Mouse (Mus musculus): ENCODE measurements at regions not wholly inside any gene's neighbourhood (a gene's known extent, or its start where the extent isn't known, plus 50 kb on each side); places are given as distances from the start of the nearest gene placed in this dataset.

DNA sequence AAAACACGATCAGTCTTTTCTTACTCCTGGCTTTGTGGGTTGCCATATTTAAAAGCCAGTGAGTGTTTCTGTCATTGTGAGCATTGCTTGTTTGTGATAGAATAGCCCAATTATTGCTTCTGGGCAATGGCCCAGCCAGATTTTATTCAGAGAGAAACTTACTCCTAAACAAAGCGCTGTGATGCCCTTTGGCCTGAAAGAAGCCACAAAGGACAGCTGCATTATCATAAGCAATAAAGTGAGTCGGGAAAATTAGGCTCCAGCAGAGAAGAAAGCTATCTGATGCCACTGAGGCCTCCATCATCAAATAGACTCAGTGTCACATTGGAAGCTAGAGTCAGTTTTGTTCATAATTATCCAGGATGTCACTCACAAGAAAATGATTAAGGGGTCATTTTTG is 644.9 kb upstream of the Tle4 start:
- Histone ChIP-seq H3K4me3 (replicated peaks) (no peak overlapping the region), H3K36me3 (no peaks in the 10 kb centered on the region)
- 43% methylated on average over 3 of the region's 3 CpGs for WGBS

DNA sequence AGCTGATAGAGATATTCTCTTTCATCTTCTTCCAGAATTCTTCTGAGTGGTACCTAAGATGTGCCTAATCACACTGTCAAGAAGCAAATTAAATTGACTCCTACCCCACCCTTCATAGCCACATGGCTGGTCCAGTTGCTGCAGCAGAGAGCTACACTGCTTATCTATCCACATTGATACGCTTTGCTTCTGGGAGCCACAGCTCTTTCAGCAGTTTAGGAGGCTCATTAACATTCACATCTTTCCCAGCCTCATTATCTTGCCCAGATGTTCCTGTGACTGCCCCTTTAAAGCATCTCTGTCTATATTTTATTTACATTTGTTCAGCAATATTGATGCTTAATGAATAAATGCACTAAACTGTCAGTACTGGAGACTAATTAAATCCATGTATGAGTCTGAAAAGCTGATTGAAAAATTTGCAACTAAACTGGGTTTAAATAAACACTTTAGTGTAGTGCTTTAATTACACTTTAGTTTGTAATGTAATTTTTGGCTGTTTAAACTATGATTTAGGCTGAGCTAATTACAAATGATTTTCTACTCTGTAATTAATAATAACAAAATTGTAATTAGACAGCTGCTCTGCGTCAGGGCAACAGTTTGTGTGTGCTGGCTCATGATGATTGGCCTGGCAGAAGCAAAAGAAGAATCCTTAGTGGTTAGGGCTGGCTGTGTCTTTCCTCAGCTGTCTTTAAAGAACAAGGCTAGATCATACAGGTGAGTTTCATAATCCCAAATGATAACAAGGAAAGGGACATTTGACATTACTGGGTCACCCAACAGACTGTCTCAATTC is 632.5 kb upstream of the Tle4 start:
- H3K9me3 ChIP-seq: no peaks in the 10 kb centered on the region
- H3K27ac ChIP-seq: no peak overlapping the region
- H3K27me3 ChIP-seq: no peaks in the 10 kb centered on the region
- H3K4me2 ChIP-seq (replicated peaks): no peak overlapping the region
- H3K36me3 ChIP-seq: no peaks in the 10 kb centered on the region
- H3K9ac ChIP-seq (replicated peaks): no peak overlapping the region
- no peak overlapping the region for H3K4me3 ChIP-seq (replicated peaks)
- WGBS: 55% methylated on average over 2 of the region's 2 CpGs
- peak; percentile 43; the same call in 1 of the 2 replicates for ATAC-seq
- H3K4me1 ChIP-seq (replicated peaks): peaks cover 4% of the 10 kb centered on the region; the same call in 1 of the 2 replicates

More for the DNA sequence above, 644.9 kb upstream of the Tle4 start:
- no peak overlapping the region for H3K27ac ChIP-seq
- H3K27me3 ChIP-seq: no peaks in the 10 kb centered on the region
- H3K9ac ChIP-seq (replicated peaks): no peak overlapping the region
- H3K4me2 ChIP-seq (replicated peaks): no peak overlapping the region
- H3K9me3 ChIP-seq: no peaks in the 10 kb centered on the region
- ATAC-seq: no peak
- 0 out of 2 replicates have a peak, but pooled peaks cover 4% of the 10 kb centered on the region for H3K4me1 ChIP-seq (replicated peaks)

DNA sequence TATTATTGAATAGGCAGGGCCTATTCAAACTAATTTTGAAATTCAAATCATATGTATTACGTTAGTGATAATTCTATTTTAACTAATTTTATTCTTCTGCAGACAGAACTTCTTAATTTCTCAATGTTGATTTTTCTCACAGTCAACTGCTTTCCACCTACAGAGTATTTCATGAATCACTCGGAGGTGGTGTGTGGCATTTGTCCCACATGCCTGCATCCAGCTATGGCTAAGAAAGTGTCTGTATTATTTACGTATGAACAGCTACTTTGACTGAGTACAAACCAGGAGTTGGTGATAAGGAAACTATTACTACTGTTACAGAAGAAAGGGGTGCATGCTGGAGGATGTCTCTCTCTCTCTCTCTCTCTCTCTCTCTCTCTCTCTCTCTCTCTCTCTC is 619.5 kb upstream of the Tle4 start:
- 86% methylated on average over 3 of the region's 3 CpGs for WGBS
- no peak for ATAC-seq
- Histone ChIP-seq H3K9ac (replicated peaks) (no peak overlapping the region), H3K27me3 (no peaks in the 10 kb centered on the region), H3K4me2 (replicated peaks) (no peak overlapping the region), H3K36me3 (no peaks in the 10 kb centered on the region), H3K4me1 (replicated peaks) (no peaks in the 10 kb centered on the region), H3K4me3 (replicated peaks) (no peak overlapping the region), H3K9me3 (no peaks in the 10 kb centered on the region), H3K27ac (no peak overlapping the region)

DNA sequence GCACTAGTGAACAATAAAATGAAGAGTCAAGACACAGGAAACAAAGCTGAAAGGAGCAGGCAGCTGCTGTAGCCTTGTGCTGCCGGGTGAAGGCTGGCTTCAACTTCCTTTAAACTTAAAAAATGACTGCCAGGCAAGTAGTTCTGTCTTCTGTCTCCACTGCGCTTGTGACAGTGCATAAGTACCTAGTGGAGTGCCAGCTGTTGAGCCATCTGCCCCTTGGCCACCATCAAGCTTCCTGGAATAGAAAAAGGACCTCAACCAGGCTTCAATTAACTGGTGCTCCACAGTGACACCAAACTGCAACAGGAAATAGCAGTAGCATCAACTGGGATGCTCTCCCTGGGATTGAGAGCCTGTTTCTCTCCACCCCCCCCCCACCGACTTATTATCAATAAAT is 616.8 kb upstream of the Tle4 start:
- ATAC-seq: no peak
- no peak overlapping the region for H3K27ac ChIP-seq
- WGBS: 76% methylated on average over 3 of the region's 3 CpGs
- no peaks in the 10 kb centered on the region for H3K4me1 ChIP-seq (replicated peaks)
- H3K36me3 ChIP-seq: no peaks in the 10 kb centered on the region
- H3K4me2 ChIP-seq (replicated peaks): no peak overlapping the region
- H3K9ac ChIP-seq (replicated peaks): no peak overlapping the region
- H3K4me3 ChIP-seq (replicated peaks): no peak overlapping the region
- H3K27me3 ChIP-seq: no peaks in the 10 kb centered on the region
- H3K9me3 ChIP-seq: no peaks in the 10 kb centered on the region

DNA sequence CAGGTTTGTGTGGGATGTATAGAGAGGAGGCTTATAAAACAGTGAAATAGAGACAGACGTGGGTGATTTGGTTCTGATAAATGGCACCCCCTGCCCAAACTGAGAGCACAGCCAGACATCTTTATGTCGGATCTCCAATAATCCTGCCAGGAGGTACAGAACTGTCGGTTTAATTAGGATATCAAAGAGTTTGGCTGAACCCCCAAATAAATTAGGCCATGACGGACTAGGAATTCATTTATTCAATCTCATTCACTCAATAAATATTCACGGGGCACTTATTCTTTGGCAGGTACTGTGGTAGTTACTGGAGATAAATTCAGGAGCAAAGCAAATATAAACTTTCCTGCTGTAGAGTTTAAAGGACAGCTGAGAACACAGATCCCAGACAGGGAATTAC is 615.0 kb upstream of the Tle4 start:
- H3K4me1 ChIP-seq (replicated peaks): no peaks in the 10 kb centered on the region
- no peaks in the 10 kb centered on the region for H3K9me3 ChIP-seq
- no peak for ATAC-seq
- H3K9ac ChIP-seq (replicated peaks): no peak overlapping the region
- no peak overlapping the region for H3K4me3 ChIP-seq (replicated peaks)
- H3K36me3 ChIP-seq: no peaks in the 10 kb centered on the region
- H3K27ac ChIP-seq: no peak overlapping the region
- H3K4me2 ChIP-seq (replicated peaks): no peak overlapping the region
- H3K27me3 ChIP-seq: no peaks in the 10 kb centered on the region
- WGBS: 38% methylated on average over 5 of the region's 5 CpGs

DNA sequence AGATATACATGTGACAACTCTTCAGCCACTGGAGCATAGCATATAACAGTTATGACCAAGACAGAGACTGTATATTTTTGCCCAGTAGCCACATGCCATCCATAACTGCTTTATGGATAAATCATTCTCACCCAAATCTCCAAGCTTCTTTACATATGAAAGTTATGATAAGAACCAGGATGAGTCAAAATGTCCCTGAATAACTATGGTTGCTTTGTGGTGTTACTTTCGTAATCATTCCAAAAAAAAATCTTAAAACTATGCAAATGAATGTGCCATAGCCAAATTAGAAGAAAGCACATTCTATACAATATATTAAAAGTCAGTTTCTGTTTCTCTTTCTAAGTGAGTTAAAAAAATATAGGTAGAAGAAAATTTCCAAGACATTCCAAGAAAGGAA is 605.2 kb upstream of the Tle4 start:
- no peaks in the 10 kb centered on the region for H3K9me3 ChIP-seq
- no peak overlapping the region for H3K4me2 ChIP-seq (replicated peaks)
- no peak overlapping the region for H3K27ac ChIP-seq
- no peak overlapping the region for H3K4me3 ChIP-seq (replicated peaks)
- H3K36me3 ChIP-seq: no peaks in the 10 kb centered on the region
- no peaks in the 10 kb centered on the region for H3K27me3 ChIP-seq
- H3K9ac ChIP-seq (replicated peaks): no peak overlapping the region
- ATAC-seq: no peak
- 93% methylated on average over 1 of the region's 1 CpGs for whole genome bisulfite sequencing
- H3K4me1 ChIP-seq (replicated peaks): peaks cover 20% of the 10 kb centered on the region

DNA sequence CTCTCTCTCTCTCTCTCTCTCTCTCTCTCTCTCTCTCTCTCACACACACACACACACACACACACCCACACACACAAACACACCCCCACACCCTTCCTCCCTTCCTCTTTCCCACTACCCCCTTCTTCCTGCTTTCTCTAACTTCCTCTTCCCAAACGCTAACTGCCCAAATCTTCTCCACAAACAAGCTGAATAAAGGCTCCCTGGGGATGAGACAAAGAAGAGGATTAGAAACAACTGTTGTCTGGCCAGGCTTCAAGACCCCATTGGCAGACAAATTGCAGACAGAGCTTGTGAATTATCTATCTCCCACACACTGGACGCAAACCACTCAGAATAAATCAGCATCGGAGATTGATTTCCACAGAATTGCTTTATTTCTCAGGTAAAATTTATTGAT is 603.4 kb upstream of the Tle4 start:
- H3K9ac ChIP-seq (replicated peaks): no peak overlapping the region
- H3K4me1 ChIP-seq (replicated peaks): peaks cover 20% of the 10 kb centered on the region
- H3K27me3 ChIP-seq: no peaks in the 10 kb centered on the region
- no peak overlapping the region for H3K4me3 ChIP-seq (replicated peaks)
- ATAC-seq: peak; percentile 48; the same call in 1 of the 2 replicates
- 10% methylated on average over 3 of the region's 3 CpGs for WGBS
- no peak overlapping the region for H3K4me2 ChIP-seq (replicated peaks)
- H3K9me3 ChIP-seq: no peaks in the 10 kb centered on the region
- no peaks in the 10 kb centered on the region for H3K36me3 ChIP-seq
- H3K27ac ChIP-seq: peak overlapping the region; percentile 40; the same call in 1 of the 2 replicates

DNA sequence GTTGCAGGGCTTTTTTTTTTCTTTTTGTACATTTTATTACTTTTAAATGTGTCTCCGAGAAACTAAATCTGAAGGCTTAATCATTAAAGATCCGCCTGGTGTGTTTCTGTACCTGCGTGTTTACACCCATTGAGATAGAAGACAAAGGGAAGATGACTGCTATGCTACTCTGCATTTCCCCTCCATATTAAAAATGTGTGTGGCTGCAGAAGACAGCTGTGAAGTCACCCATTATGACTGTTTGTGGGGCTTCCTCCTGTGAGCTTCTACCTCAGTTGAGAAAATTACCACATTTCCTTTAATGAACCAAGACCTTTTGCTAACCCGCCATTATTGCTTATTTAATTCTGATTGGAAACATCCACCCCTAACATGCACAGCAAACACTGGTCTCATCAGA is 602.9 kb upstream of the Tle4 start:
- no peak overlapping the region for H3K4me2 ChIP-seq (replicated peaks)
- no peaks in the 10 kb centered on the region for H3K27me3 ChIP-seq
- no peak overlapping the region for H3K9ac ChIP-seq (replicated peaks)
- H3K4me1 ChIP-seq (replicated peaks): peaks cover 20% of the 10 kb centered on the region
- H3K27ac ChIP-seq: peak overlapping the region; percentile 40
- H3K36me3 ChIP-seq: no peaks in the 10 kb centered on the region
- no peaks in the 10 kb centered on the region for H3K9me3 ChIP-seq
- H3K4me3 ChIP-seq (replicated peaks): no peak overlapping the region
- 51% methylated on average over 4 of the region's 4 CpGs for WGBS
- peak; percentile 65; the same call in 1 of the 2 replicates for ATAC-seq

DNA sequence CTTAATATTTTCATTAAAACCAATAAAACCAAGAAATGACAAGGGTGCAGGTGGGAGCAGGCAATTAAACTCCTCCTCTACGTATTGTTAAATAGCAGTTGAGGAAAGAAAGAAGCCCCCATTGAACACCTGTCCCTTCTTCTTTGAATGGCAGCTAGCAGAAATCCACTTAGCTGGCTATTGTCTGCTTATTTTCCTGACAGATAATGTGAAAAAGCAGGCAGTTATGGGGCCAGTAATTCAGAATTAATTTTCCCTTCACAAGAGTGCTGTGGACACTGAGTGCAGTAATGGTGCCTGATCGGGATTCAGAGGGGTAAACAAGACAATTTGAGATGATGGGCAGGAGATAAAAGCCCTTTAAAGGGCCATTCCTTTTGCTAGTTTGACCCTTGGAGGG is 602.5 kb upstream of the Tle4 start:
- Histone ChIP-seq H3K4me3 (replicated peaks) (no peak overlapping the region), H3K4me2 (replicated peaks) (no peak overlapping the region), H3K4me1 (replicated peaks) (peaks cover 20% of the 10 kb centered on the region), H3K9me3 (no peaks in the 10 kb centered on the region), H3K9ac (replicated peaks) (no peak overlapping the region), H3K27me3 (no peaks in the 10 kb centered on the region), H3K27ac (peak overlapping the region; percentile 40), H3K36me3 (no peaks in the 10 kb centered on the region)
- 10% methylated on average over 2 of the region's 2 CpGs for WGBS
- peak; percentile 66; the same call in 1 of the 2 replicates for ATAC-seq

DNA sequence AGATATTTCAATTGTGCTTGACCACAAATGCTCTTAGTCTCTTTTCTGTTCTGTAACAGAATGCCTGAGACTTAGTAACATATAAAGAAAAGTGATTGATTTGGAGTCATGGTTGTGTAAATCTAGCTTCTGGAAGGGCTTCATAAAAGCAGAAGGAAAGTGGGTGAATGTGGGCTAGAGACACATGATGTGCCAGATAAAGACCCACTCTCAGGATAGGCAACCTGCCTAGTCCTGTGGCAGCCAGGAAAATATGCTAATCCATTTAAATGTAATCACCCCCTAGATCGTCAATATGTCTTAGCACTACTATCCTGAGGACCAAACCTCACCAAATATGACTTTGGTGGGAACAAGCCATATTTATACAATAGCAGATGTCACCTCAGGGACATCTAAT is 601.8 kb upstream of the Tle4 start:
- no peak for ATAC-seq
- no peaks in the 10 kb centered on the region for H3K9me3 ChIP-seq
- no peaks in the 10 kb centered on the region for H3K27me3 ChIP-seq
- H3K27ac ChIP-seq: no peak overlapping the region; the same call in 1 of the 2 replicates
- H3K36me3 ChIP-seq: no peaks in the 10 kb centered on the region
- H3K4me3 ChIP-seq (replicated peaks): no peak overlapping the region
- no peak overlapping the region for H3K4me2 ChIP-seq (replicated peaks)
- H3K9ac ChIP-seq (replicated peaks): no peak overlapping the region
- 41% methylated on average over 1 of the region's 1 CpGs for WGBS
- peaks cover 20% of the 10 kb centered on the region for H3K4me1 ChIP-seq (replicated peaks)

DNA sequence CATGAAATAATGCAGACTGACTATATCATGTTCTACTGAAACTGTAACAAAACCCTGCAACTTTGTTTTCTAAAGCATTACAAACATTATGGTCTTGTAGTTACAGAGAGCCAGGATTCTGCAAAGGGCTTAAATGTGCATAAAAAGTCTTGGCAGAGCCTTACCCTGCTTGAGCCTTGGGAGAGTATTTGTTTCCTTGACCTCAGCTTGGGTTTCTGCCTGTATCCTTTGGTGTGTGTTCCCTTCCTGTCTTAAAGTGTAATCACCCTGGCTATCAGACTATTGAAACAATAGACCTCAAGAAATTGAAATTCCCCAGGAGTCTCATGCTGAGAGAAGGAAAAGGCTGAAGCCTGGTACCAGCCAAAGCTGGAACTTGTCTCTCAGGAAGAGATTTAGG is 577.4 kb upstream of the Tle4 start:
- no peaks in the 10 kb centered on the region for H3K27me3 ChIP-seq

DNA sequence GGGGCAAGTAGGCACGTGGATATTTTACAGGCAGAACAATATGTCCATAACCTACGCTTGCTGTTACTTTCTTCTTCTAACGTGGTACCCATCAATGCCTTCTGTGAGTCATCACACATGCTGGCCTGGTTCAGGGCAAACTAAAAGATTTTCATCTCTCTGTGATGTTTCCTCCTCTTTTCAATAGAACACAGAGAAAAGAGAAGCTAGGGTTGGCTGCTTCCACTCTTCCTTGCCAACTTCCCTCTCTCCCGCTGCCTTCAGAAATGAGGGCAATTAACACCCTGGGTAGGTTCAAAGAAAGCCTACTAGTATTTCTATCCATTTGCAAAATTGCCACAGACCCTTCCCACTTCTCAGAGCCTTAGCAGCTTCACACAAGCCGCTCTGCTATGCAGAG is 575.5 kb upstream of the Tle4 start:
- no peaks in the 10 kb centered on the region for H3K36me3 ChIP-seq
- no peaks in the 10 kb centered on the region for H3K9me3 ChIP-seq
- no peak overlapping the region for H3K4me2 ChIP-seq (replicated peaks)
- ATAC-seq: no peak
- H3K4me3 ChIP-seq (replicated peaks): no peak overlapping the region
- H3K4me1 ChIP-seq (replicated peaks): no peaks in the 10 kb centered on the region
- no peaks in the 10 kb centered on the region for H3K27me3 ChIP-seq
- WGBS: 37% methylated on average over 5 of the region's 5 CpGs
- H3K27ac ChIP-seq: no peak overlapping the region
- no peak overlapping the region for H3K9ac ChIP-seq (replicated peaks)

More for the DNA sequence above, 577.4 kb upstream of the Tle4 start:
- H3K27ac ChIP-seq: no peak overlapping the region
- no peak overlapping the region for H3K4me3 ChIP-seq (replicated peaks)
- H3K4me2 ChIP-seq (replicated peaks): no peak overlapping the region
- no peaks in the 10 kb centered on the region for H3K9me3 ChIP-seq
- no peaks in the 10 kb centered on the region for H3K4me1 ChIP-seq (replicated peaks)
- no peak for ATAC-seq
- no peak overlapping the region for H3K9ac ChIP-seq (replicated peaks)
- H3K36me3 ChIP-seq: no peaks in the 10 kb centered on the region

DNA sequence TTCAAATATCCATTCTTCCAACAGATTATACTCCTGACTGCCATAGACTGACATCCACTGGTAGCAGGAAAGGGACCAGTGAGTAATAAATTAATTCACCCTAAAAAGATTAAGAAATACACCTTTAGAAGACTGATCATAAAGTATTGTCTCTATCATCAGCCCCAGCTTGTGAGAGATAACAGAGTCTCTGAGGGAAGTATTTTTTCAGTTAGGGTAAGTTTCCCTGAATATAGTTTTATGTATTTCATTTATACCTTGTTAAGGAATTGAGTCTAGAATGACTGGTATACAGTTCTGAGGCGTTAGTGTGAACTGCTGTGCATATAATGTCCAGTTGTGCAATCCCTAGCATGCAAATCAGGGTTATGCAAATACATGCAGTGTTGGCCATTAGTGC is 569.3 kb upstream of the Tle4 start:
- Histone ChIP-seq H3K4me1 (replicated peaks) (no peaks in the 10 kb centered on the region), H3K27ac (no peak overlapping the region), H3K9me3 (no peaks in the 10 kb centered on the region), H3K9ac (replicated peaks) (no peak overlapping the region), H3K4me2 (replicated peaks) (no peak overlapping the region), H3K27me3 (no peaks in the 10 kb centered on the region), H3K36me3 (no peaks in the 10 kb centered on the region), H3K4me3 (replicated peaks) (no peak overlapping the region)
- ATAC-seq: no peak
- WGBS: 67% methylated on average over 1 of the region's 1 CpGs
